Mouse (Mus musculus) retina, postnatal 1 day (tissue): ENCODE results near the gene Kat8.

ENCODE experiments used
- DNase-seq: peaks from one replicate; pipeline ENCODE4 v3.0.0-alpha.2; 2012

The Kat8 gene

DNA sequence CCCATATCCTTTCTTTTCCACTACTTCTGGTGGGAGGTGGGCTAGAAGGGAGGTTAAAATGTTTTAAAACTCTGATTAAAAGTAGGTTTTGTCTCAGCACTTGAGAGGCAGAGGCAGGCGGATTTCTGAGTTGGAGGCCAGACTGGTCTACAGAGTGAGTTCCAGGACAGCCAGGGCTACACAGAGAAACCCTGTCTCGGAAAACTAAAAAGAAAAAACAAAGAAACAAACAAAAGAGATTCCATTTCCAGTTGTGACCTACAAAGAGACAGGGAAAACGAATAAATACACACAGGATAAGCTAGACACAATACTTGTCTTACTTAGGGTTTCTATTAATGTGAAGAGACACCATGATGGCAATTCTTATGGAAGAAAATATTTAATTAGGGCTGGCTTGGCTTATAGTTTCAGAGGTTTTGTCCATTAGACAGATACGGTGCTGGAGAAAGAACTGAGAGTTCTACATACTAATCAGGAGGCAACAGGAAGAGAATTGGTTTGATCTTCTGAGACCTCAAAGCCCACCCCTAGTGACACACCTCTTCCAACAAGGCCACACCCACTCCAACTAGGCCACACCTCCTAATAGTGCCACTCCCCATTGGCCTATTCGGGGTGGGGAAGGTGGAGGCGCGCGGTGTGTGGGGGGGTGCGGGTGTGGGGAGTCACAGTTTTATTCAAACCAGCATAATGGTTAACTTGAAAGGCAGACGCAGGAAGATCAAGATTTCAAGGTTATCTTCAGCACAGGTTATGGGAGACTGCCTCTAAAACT, 13.9 kb upstream of the Kat8 start:
- DNase-seq, result no peak

DNA sequence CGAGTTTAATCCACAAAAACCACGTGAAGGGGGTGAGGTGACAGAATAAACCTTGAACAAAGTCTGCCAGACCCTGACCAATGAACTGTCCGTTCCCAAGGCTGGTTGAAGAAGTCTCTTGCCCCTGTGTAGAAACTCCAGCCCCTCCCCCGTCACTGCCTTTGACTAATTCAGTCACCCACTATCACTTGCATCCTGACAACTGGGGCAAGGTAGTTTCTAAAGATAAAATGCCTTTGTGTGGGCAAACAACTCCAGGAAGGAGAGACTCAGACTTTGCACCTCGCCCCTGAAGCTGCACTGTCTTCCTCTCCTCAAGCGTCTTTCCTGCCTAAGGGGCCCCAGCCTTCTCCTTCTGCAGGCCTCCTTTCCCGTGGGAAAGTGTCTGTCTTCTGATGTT, 12.3 kb upstream of the Kat8 start:
- no peak for DNase-seq

DNA sequence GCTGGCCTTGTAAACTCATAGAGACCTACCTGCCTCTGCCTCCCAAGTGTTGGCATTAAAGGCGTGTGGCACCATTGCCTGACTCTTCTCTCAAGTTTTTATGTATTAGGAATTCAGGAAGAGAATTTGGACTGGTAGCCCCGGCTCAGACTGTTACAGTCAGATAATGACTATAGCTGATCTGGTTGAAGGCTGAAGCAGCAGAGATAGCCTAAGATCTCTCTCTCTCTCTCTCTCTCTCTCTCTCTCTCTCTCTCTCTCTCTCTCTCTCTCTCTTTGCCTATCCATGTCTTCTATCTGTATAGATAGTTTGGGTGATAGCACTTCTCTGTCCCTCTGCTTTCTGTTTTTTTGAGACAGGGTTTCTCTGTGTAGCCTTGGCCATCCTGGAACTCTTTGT, 10.5 kb upstream of the Kat8 start:
- no peak for DNase-seq

DNA sequence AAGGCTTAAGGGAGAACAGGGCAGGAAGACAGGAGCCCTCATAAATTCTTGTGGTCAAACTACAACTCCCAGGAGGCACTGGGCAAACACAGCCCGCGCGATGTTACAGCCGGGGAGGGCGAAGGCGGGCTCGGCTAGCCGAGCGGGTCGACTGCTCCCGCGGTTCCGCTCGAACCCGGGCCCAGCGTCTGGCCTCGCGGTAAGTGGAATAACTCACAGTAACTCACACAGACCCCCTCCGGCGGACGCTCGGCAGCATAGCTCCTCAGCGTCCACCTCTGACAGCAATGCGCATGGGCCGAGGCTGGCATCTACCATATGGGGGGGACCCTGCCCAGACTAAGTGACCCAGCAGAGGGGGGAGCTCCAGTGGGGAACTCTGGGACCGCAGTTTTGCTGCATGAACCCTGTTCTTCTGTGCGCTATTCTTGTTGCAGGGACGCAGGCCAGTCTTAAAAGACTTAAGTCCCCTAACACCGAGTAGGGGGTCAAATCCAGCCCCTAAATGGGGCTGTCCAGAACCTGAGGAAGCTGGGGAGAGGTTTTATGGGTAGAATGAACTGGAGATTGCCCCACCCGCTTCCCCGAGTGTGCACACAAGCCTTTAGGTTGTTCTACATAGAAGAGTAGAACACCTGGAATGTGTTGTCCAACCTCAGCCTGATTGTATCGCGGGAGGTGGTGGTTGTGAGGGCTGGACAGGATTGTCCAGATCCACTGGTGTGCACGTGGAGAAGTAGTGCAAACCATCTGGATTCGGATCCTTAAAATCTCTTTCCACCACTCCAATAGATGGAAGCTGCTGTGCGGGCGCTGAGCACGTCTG, 8.1 kb upstream of the Kat8 start, which contains the start of gene Bckdk:
Gene Bckdk (plus strand): TSS at position 112 of the 826 bp plus-strand sequence.
- DNase-seq, result peak; percentile 86

DNA sequence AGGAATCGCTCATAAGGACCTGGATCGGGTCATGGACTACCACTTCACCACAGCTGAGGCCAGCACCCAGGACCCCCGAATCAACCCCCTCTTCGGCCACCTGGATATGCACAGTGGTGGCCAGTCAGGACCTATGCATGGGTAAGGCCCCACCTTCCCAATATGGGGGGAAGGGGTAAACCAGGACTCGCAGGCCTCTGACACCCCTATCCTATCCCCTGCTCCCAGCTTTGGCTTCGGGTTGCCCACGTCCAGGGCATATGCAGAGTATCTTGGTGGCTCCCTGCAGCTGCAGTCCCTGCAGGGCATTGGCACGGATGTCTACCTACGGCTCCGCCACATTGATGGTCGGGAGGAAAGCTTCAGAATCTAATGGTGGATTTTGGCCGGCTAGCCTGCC, 4.4 kb upstream of the Kat8 start:
- DNase-seq, result no peak

DNA sequence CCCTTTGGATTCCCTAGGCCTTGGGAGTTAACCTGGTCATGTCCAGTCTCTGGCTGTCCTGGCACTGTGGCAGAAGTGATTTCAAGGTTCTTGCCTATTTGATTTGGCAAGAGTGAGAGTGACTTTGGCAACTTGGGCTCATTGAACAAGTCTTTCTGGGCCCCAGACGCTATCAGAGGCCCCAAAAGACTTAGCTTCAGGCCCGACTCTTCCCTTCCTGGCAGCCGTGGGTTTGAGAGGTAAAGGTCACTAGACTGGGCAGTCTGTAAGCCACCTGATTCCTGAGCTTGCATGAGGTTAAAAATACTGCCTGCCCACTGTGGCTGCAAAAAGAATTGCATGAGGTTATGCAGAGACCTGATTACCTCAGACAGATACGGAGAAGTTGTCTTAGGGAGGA, 3.7 kb upstream of the Kat8 start:
- DNase-seq, result no peak

DNA sequence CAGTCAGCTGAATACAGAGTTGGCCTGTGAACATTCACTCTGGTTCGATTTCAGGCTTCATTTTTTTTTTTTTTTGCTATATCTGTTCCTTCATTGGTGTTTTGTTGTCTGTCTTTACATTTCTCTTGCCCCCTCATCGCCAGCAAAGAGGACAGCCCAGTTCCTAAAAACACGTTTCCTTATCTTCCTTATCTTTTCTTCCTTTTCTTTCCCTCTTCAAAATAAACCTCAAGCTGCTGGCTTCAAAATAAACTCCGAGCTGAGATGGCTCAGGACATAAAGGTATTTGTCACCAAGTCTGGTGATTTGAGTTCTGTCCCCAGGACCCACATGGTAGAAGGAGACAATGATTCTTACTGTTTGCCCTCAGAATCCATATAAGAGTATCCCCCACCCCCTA, 622 bp downstream of the Kat8 start:
- DNase-seq, result no peak

DNA sequence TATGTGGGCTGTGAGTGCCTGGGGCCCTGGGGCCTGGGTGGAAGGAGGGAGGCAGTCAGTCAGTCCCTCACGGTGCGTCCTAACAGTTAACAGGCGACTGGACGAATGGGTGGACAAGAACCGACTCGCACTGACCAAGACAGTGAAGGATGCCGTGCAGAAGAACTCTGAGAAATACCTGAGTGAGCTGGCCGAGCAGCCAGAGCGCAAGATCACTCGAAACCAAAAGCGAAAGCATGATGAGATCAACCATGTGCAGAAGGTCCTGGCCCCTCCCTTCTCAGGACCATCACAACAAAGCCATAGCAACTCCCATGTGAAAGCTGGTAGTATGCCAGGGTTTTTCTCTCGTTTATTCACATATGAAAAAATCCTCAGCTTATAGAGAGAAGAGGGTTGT, 3.0 kb downstream of the Kat8 start:
- no peak for DNase-seq

DNA sequence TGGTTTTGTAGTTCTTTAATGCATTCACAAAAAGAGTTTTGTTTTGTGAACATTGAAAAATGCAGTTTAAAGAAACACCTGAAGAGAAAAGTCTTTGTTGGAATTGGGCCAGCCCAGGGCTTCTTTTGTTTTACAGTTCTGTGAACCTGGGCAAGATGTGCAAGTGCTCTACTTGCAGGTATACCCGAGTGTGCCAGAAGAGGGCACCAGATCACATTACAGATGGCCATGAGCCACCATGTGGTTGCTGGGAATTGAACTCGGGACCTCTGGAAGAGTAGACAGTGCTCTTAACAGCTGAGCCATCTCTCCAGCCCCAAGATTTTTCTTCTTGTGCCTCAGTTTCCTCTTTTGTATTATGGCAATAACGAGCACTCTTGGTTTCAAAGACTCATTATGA, 5.9 kb downstream of the Kat8 start:
- DNase-seq, result peak; percentile 48

DNA sequence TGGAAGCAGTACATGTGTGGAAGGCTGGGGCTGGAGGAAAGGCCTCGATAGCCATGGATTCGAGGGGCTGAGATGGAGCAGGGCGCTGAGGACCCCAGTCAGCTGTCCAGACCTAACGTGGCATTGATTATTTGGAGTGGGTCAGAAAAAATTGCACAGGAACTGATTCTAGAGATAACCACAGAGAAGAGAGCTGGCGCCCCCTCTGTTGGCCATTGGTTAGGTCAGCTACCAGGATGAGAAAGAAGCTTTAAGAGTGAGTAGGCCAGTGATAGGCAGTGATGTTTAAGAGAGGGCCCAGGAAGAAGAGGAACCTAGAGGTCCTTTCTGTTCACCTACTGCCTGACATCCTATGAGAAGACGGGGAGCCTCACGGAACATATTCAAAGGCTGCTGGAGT, 7.0 kb downstream of the Kat8 start:
- peak; percentile 41 for DNase-seq

DNA sequence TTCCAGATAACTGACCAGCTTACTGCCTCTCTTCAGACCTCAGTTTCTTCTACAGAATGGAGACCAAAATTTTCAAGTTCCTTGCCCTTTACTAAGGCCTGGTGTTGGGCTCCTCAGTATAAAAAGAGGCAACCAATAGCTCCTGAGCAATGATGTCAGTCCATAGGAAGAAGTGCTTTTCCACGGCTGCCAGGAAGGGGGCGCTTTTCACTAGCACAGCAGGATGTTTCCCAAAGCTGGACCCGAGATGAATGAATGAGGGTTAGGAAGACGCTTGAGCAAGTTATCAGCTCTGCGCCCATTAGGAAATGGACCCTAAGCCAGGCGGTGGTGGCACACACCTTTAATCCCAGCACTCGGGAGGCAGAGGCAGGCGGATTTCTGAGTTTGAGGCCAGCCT, 9.2 kb downstream of the Kat8 start:
- DNase-seq, result peak; percentile 42

DNA sequence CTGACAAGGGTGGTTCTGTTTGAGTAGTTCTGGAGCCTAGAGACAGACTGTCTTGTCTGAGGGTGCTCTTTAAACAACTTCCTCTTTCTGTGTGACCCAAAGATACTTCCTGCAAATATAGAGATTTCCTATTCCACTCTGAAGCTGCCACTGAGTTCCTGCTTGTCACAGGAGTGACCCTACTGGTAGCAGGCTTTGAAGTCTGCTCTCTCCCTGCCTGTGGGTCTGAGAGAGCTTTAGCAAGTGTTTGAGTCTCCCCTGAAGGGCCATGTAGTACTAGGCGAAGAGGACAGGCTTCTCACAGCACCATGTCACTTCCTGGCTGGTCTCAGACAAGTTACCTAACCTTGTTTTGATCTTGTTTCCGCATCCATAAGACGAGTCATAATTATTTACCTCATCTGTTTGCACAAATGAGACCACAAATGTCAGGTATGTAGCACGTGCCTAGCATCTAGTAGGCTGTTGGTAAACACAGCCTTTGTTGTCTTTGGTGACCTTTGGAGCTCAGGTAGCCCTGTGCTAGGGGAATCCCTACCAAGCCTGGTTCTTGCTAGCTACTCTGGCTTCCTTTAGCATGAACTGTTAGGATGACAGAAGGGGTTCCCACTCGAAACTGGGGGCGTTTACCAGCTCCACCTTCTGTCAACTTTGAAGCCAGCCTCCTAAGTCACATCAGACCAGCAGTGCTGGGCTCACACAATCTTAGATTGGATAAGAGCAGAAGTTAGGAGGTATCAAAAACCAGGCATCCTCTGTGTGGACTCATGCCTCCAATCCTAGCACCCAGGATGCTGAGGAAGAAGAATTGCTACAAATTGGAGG, 10.3 kb downstream of the Kat8 start:
- no peak for DNase-seq

DNA sequence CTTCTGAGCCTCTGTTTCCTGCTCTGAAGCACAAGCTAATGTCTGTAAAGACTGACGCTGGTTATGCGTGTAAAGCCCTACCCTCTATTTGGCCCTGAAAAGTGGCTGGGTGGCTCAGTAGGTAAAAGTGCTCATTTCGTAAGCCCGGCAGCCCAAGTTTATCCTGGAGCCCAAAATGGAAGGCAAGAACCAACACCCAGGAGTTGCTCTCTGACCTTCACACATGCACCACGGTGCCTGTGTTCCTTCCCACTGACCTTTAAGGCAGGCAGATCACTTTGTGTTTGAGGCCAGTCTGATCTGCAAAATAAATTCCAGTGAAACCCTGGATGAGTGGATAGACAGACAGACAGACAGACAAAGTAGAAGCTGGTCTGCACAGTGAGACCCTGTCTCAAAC, 11.4 kb downstream of the Kat8 start:
- no peak for DNase-seq

DNA sequence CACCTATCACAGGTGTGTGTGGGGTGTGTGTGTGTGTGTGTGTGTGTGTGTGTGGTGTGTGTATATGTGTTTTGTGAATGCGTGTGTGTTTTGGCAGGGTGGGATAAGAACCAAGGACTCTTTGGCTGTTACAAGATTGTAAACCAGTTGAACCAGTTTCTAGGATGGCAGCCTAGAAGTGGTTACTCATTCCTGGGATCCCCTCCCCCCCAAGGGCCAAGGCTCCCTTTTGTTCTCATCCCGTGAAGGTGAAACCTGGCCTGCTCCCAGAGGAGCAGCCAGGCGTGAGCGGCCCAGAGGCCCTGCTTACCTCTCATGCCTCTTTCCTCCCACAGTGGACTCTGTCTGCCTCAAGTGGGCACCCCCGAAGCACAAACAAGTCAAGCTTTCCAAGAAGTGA, 12.9 kb downstream of the Kat8 start:
- DNase-seq, result no peak

DNA sequence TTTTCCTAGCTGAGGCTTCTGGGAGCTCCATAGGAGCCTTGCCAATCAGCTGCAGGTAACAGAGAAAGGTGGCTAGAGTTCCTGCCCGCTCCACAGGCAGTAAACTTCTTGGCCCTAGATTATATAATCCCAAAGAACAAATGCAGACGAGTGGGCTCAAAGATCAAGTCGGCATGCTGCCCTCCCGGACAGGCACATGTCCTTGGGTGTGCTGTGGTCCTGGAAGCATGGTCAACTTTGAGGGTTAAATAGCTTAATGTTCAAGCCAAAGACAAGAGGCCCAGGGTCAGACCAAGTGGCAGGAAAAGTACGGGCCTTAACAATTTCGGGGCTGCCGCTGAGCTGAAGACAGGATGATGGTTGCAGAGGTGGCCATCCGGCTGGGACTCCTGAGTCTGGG, 13.8 kb downstream of the Kat8 start:
- no peak for DNase-seq

DNA sequence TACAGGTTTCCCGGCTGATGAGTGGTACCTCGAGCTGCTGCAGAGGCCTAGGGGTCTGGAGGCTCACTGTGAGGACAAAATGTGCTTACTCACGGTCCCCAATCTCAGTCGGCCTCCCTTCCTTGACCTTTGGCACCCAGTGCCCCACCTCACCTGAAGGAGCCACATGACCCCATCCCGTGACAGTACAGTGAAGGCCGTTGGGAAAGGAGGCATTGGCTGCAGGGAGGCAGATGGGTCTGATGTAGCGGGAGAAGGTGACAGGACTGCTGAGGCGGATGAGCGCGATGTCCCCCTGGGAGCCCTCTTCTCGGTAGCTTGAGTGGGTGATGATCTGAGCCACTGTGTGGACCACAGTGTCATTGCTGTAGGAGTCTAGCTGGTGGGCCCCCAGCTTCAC, 14.5 kb downstream of the Kat8 start:
- DNase-seq, result no peak

DNA sequence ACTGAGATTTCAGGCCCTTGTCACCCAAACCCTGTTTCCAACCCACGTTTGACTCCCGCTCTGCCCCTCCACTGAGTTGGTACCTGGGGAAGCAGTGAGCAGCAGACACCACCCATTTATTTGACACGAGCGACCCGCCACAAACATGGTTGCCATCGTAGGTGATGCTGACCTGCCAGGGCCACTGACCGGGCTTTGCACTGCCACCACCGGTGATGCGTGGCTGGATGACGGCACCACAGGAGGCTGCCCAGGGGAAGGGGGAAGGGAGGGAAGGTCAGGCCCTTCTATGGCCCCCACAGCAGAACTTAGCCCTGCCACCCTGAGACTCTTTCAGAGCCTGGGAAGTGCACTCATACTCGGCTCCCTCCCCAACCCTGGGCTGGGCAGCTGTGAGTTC, 15.4 kb downstream of the Kat8 start:
- DNase-seq, result no peak

DNA sequence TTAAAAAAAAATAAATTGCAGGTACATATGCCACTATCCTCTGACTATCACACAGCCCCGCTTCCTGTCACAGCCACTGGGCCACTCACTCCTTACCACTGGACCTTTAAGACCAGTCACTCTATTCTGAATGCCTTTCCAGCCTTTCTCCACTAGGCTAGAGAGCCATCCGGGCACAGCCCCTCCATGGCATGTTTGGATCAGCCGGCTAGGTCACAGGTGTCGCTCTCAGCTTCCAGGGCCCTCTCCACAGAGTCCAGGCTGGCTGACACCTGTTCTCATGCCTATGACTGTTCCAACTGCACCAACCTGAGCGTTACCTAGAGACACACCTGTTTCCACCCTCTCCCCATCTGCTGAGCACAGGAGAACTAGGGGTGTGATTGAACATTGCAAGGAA, 16.3 kb downstream of the Kat8 start:
- no peak for DNase-seq

DNA sequence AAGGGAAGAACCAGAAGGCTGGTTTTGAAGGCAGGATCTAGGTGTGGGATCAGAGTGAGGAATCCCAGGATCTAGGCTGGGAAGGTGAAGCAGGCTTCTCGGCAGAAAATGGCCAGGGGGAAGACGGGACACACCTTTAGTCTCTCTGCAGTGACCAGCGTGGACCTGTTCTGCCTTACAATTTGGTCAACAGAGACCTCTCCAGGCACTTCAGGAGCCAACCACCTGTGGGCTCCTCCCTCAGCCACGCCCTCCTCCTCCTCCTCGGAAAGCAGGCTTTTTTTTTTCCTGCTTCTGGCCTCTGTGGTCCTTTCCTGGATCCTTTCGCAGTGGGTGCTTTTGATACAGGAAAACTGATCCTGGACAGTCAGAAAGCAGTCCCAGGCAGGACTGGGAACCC, 17.6 kb downstream of the Kat8 start, which contains the start of gene Prss8:
Gene Prss8 (minus strand): TSS at position 182 of the 400 bp plus-strand sequence.
- no peak for DNase-seq

DNA sequence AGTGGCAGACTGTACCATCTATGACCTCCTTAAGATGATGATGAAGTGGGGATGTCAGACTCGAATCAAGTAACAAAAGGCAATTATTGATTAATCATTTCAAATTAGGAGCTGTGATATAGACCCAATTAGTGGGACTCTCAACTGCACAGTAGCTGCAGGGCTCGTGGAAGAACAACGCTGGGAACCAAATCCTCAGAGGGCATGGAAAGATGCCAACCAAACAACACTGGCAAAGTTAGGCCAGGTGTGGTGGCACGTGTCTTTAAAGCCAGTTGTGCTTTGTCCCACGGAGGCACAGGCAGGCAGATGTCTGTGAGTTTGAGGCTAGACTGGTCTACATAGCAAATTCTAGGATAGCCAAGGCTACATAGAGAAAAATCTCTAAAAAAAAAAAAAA, 18.3 kb downstream of the Kat8 start:
- DNase-seq, result no peak

DNA sequence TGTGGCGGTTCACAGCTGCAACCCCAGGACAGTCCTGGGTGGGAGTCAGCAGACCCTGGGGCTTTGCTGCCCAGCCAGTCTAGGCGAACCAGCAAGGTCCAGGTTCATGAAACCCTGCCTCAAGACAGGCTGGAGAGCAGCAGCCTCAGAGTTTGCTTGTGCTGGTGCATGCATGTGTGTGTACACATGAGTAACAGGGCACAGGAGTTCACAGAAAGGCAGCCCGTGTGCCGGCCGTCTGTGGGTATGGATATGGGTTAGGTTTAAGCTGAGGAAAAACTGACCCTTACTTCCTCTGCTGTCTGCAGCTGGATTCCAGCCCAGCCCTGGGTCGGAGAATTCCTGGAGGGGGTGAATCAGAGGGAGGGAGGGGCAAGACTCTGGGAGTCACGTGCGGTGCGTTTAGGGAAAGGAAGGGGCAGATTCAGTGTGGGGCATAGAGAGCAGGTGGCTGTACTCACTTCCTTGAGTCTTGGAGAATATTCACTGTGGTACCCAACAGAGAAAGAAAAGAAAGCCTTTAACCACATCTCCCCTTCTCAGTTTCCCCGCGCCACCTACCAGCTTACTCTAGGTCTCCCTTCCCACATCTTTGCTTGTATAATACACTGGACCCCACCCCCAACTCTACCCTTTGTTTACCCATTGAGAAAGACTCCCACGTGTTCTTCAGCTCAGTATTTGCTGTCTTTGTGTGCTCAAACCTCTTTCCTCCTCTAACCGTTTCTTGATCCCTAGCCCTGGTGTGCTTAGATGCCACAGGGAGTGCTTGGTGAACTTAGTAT, 19.2 kb downstream of the Kat8 start:
- DNase-seq, result no peak

DNA sequence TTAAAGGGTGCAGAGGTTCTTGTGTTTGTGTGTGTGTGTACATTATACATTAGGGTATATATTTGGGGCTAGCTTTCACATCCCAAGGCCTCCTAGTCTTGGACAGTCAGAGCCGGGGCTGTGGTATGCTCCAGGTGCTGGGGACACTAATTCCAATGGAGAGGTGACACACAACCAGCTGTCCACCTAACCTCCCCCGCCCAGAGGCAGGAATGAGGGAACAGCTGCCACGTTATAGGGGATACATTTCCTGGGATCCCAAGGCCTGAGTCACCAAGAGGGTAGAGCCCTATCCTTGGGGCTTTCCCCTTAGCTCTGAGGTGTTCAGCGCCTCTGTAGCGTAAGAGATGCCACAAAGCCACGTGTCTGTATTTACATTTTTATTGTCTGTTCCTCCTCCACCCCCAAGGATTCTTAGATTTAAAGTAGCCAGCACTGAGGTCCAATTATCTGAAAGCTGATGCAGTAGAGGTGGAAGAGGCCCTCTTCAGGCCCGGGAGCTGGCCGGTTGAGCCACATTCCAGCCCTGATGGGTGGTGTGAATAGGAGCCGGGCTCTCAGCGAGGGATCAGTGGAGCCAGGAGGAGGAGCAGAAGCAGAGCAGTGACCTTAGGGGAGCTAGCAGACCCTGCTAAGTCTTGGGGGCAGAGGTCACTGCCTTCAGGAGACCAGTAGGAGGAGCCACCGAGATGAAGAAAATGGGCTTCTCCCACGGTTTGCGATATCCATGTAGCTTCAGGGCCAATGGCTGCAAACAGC, 20.1 kb downstream of the Kat8 start:
- no peak for DNase-seq
